Mouse (Mus musculus) hindbrain, embryonic 11.5 days (tissue): Measurements from ENCODE around the gene Foxo1. TPM values are rescaled to one million over a fixed set of nuclear protein-coding genes. Genes with fewer than 3 reads are reported as not detected.

ENCODE experiments used
- ATAC-seq: fragments of 200-750 bp; cut with Nextera tagmentation; 2 replicates; pipeline ENCODE4 v1.8.0; 2017; ENCODE audit warnings: mild to moderate bottlenecking, moderate TSS enrichment, moderate library complexity; ENCODE audit not compliant: low FRiP score
- DNase-seq: peaks from one replicate; pipeline ENCODE4 v3.0.0-alpha.2; 2015; ENCODE audit warnings: low spot score
- H3K27ac ChIP-seq: fragments of 300-500 bp; sonication (generic); 2 replicates; pipeline ENCODE4 v1.5.1; 2014; ENCODE audit warnings: mild to moderate bottlenecking, low read depth, low read length
- H3K27me3 ChIP-seq: fragments of 300-500 bp; sonication (generic); 2 replicates; pipeline ENCODE4 v1.6.1; 2014; ENCODE audit warnings: mild to moderate bottlenecking, low read length, moderate library complexity, mixed read lengths; ENCODE audit not compliant: control insufficient read depth, insufficient read depth
- H3K36me3 ChIP-seq: fragments of 300-500 bp; sonication (generic); 2 replicates; pipeline ENCODE4 v1.6.1; 2014; ENCODE audit warnings: mild to moderate bottlenecking, low read length, moderate library complexity, mixed read lengths; ENCODE audit not compliant: control insufficient read depth, insufficient read depth
- H3K4me1 ChIP-seq: fragments of 300-500 bp; sonication (generic); replicated peaks from 2 replicates; pipeline ENCODE4 v1.6.1; 2014; ENCODE audit warnings: low read length, mixed read lengths; ENCODE audit not compliant: control insufficient read depth, insufficient read depth
- H3K4me2 ChIP-seq: fragments of 300-500 bp; sonication (generic); replicated peaks from 2 replicates; pipeline ENCODE4 v1.6.1; 2014; ENCODE audit warnings: mild to moderate bottlenecking, low read depth, low read length
- H3K4me3 ChIP-seq: fragments of 300-500 bp; sonication (generic); 2 replicates; pipeline ENCODE4 v1.5.1; 2014; ENCODE audit warnings: low read depth, low read length
- H3K9ac ChIP-seq: fragments of 300-500 bp; sonication (generic); 2 replicates; pipeline ENCODE4 v1.6.1; 2014; ENCODE audit warnings: low read depth, low read length
- H3K9me3 ChIP-seq: fragments of 300-500 bp; sonication (generic); 2 replicates; pipeline ENCODE4 v1.6.1; 2016; ENCODE audit warnings: low read length; ENCODE audit not compliant: control insufficient read depth
- WGBS: fragments of 180-500 bp; shearing (Covaris S2); extraction: QIAGEN DNeasy Blood & Tissue Kit; methylation state at CpG from one replicate; pipeline ENCODE4 v1.1.7; 2014; 5-methylcytosine and 5-hydroxymethylcytosine counted together
- polyA plus RNA-seq: library from polyadenylated mRNA; unstranded; fragments of >200 nt; fragmentation: Nextera tagmentation; extraction: Ambion mirVana; gene quantifications from 2 replicates; pipeline ENCODE4 v1.2.1, GENCODE M21; 2014

The Foxo1 gene
- polyA plus RNA-seq, 1 experiment from 2014 or later, result 3.8 TPM

DNA sequence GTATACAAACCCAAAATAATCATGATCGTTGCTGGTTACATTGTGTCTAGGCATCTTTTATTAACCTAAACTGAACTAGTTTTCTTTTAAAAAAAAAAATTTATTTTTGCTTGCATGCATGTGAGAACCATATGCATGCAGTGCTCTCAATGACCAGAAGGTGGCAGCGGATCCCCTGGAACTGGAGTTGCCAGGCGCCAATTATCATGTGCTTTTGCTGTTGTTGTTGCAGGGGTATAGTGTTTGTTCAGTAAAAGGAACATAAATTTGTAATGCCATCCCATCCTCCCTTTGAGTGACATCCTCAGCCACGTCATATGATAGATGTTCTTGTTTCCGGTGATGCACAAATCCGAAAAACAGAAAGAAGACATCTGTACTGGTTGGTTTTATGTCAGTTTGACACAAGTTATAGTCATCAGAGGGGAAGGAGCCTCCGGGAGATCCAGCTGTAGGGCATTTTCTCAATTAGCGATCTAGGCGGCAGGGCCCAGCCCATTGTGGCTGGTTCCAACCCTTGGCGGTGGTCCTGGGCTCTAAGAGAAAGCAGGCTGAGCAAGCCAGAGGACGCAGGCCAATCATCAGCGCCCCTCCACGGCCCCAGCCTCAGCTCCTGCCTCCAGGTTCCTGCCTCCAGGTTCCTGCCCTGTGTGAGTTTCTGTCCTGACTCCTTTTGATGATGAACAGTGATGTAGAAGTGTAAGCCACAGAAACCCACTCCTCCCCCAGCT lies 5.5 kb upstream of the Foxo1 start:
- Histone ChIP-seq H3K9me3 (no peaks in the 10 kb centered on the region), H3K4me3 (no peak overlapping the region), H3K4me1 (no peaks in the 10 kb centered on the region), H3K27me3 (peaks cover 11% of the 10 kb centered on the region; the same call in 1 of the 2 replicates), H3K36me3 (no peaks in the 10 kb centered on the region), H3K4me2 (no peak overlapping the region), H3K27ac (no peak overlapping the region), H3K9ac (no peak overlapping the region)
- DNase-seq (peak; percentile 85), ATAC-seq (no peak)
- WGBS, result 48% methylated on average over 13 of the region's 13 CpGs

DNA sequence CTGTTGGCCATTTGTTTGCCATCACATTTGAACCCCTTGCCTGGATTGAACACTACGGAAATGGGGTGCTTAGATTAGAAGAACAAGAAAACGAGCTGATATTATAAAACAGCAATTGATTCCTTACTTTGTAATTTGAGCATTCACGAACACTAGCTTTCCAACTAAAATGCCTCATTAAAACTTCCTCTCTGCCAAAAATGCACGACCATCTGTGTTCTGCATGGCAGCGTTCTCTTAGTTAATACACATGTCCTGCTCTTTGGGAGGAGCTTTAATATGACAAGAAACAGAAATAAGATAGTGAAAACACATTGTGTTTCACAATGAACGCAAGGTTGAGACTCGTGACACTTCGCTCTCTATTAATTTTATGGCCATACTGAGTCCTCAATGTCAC lies 3.8 kb upstream of the Foxo1 start:
- Histone ChIP-seq H3K9ac (no peak overlapping the region), H3K9me3 (no peaks in the 10 kb centered on the region), H3K4me1 (peaks cover 2% of the 10 kb centered on the region; the same call in 1 of the 2 replicates), H3K4me2 (no peak overlapping the region), H3K4me3 (no peak overlapping the region), H3K27me3 (peaks cover 24% of the 10 kb centered on the region), H3K27ac (no peak overlapping the region), H3K36me3 (no peaks in the 10 kb centered on the region)
- ATAC-seq (no peak), DNase-seq (no peak)
- WGBS, result 86% methylated on average over 8 of the region's 8 CpGs

DNA sequence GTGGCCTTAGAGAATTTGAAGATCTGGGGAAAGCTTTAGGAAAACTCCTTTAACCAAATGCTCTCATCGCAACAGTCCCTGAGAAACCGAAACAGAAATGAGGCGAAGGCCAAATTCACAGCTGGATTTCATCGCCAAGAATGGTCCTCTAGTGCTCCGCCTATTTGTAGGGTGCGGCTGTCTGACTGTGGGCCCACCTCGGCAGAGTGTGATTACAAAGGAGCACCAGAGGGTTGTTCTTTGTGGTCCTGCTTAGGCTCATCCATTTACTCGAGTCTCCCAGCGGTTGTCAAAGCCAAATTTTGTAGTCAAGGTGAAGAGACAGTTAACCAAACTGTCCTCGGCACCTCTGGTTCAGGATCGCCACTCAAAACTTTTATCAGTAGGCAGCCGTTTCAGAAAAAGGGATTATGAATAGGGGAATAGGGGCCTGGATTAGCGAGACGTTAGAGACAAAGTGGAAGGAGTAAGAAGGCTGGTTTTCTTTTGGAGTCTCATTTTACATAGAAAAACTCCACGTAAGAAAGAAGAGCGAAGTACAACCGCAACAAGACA lies 1.5 kb upstream of the Foxo1 start:
- H3K9ac ChIP-seq, result no peak overlapping the region
- no peaks in the 10 kb centered on the region for H3K36me3 ChIP-seq
- no peaks in the 10 kb centered on the region for H3K9me3 ChIP-seq
- no peak overlapping the region; the same call in 1 of the 2 replicates for H3K4me2 ChIP-seq
- ATAC-seq (no peak), DNase-seq (no peak)
- H3K4me3 ChIP-seq, result no peak overlapping the region
- H3K4me1 ChIP-seq, result peaks cover 2% of the 10 kb centered on the region; the same call in 1 of the 2 replicates
- 12% methylated on average over 17 of the region's 17 CpGs for WGBS
- peaks cover 34% of the 10 kb centered on the region for H3K27me3 ChIP-seq
- no peak overlapping the region for H3K27ac ChIP-seq

DNA sequence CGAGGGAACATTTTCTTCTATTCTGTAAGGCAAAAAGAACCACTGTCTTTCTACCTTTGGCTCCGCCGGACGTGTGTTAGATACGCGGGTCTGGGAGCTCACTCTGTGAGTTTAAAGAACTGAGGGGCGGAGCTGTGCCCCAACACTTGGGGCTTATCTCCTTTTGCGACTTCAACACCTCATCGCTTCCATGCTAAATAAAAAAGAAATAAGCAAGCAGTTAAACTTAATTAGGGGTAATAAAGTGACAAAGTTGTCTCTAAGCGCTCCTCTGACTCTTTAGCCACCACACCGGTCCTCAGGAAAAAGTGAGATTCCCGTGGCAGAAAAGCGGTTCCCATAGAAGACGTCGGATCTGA lies 864 bp upstream of the Foxo1 start:
- Histone ChIP-seq H3K9me3 (no peaks in the 10 kb centered on the region), H3K4me1 (peaks cover 2% of the 10 kb centered on the region; the same call in 1 of the 2 replicates), H3K4me3 (peak overlapping the region; percentile 77), H3K36me3 (no peaks in the 10 kb centered on the region), H3K4me2 (peak overlapping the region; percentile 93), H3K27me3 (peaks cover 34% of the 10 kb centered on the region), H3K27ac (no peak overlapping the region), H3K9ac (peak overlapping the region; percentile 61; the same call in 1 of the 2 replicates)
- ATAC-seq (no peak), DNase-seq (no peak)
- under 1% methylated on average over 15 of the region's 15 CpGs for WGBS

DNA sequence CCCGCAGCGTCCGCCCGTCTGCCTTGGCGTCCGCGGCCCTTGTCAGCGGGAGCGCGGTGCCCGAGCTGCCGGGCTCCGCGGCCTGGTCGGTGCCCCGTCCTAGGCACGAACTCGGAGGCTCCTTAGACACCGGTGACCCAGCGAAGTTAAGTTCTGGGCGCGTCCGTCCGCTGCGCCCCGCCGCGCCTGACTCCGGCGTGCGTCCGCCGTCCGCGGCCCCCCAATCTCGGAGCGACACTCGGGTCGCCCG lies 276 bp downstream of the Foxo1 start:
- under 1% methylated on average over 29 of the region's 40 CpGs for WGBS
- Histone ChIP-seq H3K9ac (peak overlapping the region; percentile 54), H3K27me3 (peaks cover 34% of the 10 kb centered on the region), H3K27ac (no peak overlapping the region; the same call in 1 of the 2 replicates), H3K4me3 (peak overlapping the region; percentile 77), H3K4me1 (peaks cover 2% of the 10 kb centered on the region; the same call in 1 of the 2 replicates), H3K9me3 (no peaks in the 10 kb centered on the region), H3K36me3 (no peaks in the 10 kb centered on the region), H3K4me2 (peak overlapping the region; percentile 93)
- ATAC-seq (no peak; the same call in 1 of the 2 replicates), DNase-seq (no peak)

DNA sequence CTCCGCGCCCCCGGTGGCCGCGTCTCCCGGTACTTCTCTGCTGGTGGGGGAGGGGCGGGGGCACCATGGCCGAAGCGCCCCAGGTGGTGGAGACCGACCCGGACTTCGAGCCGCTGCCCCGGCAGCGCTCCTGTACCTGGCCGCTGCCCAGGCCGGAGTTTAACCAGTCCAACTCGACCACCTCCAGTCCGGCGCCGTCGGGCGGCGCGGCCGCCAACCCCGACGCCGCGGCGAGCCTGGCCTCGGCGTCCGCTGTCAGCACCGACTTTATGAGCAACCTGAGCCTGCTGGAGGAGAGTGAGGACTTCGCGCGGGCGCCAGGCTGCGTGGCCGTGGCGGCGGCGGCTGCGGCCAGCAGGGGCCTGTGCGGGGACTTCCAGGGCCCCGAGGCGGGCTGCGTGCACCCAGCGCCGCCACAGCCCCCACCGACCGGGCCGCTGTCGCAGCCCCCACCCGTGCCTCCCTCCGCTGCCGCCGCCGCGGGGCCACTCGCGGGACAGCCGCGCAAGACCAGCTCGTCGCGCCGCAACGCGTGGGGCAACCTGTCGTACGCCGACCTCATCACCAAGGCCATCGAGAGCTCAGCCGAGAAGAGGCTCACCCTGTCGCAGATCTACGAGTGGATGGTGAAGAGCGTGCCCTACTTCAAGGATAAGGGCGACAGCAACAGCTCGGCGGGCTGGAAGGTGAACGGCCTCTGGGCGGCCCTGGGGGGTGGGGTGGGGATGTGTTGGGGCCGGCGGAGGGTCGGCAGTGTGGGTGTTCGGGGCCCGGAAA lies 789 bp downstream of the Foxo1 start:
- H3K4me1 ChIP-seq, result peaks cover 2% of the 10 kb centered on the region; the same call in 1 of the 2 replicates
- no peak overlapping the region; the same call in 1 of the 2 replicates for H3K27ac ChIP-seq
- H3K9me3 ChIP-seq, result no peaks in the 10 kb centered on the region
- ATAC-seq, result peak; percentile 50
- H3K4me2 ChIP-seq, result peak overlapping the region; percentile 93
- no peaks in the 10 kb centered on the region for H3K36me3 ChIP-seq
- H3K4me3 ChIP-seq, result peak overlapping the region; percentile 77
- H3K9ac ChIP-seq, result peak overlapping the region; percentile 54
- WGBS, result 1% methylated on average over 73 of the region's 89 CpGs
- peak; percentile 48 for DNase-seq
- H3K27me3 ChIP-seq, result peaks cover 34% of the 10 kb centered on the region

DNA sequence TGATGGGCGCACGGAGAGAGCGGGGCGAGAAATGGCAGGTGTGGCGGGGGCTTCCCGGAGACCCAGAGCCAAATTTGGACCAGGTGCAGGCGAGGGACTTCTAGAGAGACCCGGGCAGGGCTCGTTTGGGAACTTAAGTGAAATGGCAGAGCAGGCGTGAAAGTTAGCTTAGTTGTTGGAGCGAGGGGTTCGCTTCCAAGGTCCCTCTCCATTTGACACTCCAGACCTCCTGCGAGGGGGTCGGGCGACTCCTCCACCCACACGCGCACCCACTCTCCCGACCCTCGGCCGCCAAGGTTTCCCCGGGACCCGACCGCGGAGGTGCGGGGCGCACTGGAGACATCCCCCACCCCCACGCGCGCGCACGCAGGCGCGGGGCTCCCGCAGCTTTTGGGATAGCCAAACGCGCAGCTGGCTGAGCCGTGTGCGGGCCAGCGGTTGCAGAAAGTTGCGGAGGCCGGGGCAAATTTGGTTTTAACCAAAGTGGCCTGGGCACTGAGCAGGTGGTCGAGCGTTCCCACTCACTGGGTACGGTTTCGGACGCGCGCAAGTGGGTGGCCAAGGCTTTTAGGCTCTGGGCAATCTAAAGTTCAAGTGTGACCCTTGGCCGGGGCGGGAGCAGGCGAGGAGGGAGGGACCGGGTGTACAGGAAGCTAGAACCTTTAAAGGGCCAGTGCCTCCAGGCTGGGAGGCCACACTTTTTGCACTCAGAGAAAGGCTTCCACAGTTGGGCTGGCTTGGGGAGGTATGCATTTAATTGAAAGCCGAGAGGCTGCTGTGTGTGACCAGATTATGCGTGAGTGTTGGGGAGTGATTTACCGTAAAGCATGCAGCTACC lies 1.6 kb downstream of the Foxo1 start:
- under 1% methylated on average over 55 of the region's 55 CpGs for WGBS
- DNase-seq, result peak; percentile 66
- H3K4me2 ChIP-seq, result peak overlapping the region; percentile 93
- no peak for ATAC-seq
- H3K4me3 ChIP-seq, result peak overlapping the region; percentile 77
- peak overlapping the region; percentile 17 for H3K9ac ChIP-seq
- H3K9me3 ChIP-seq, result no peaks in the 10 kb centered on the region
- H3K27me3 ChIP-seq, result peaks cover 34% of the 10 kb centered on the region
- peaks cover 2% of the 10 kb centered on the region; the same call in 1 of the 2 replicates for H3K4me1 ChIP-seq
- H3K36me3 ChIP-seq, result no peaks in the 10 kb centered on the region
- H3K27ac ChIP-seq, result no peak overlapping the region

DNA sequence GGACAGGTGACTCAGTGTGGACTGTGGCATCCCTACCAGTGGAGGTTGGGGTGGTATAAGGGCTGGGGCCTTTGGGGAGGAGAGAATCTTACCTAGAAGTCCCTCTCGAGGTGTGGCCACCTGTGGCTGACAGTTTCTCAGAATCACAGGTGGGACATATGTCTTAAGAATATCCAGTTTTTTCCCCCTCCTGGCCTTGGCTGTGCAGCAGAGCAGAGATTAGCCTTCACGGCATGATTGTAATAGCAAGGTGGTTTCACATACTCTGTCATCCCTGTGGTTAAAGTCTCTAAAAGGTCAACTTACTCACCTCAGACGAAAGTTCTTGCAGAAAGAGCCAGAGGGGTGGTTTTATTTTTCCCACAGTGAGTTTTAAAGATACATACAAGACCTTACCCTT lies 2.4 kb downstream of the Foxo1 start:
- Histone ChIP-seq H3K4me3 (peak overlapping the region; percentile 77), H3K9me3 (no peaks in the 10 kb centered on the region), H3K9ac (no peak overlapping the region), H3K4me1 (peaks cover 2% of the 10 kb centered on the region; the same call in 1 of the 2 replicates), H3K36me3 (no peaks in the 10 kb centered on the region), H3K27me3 (peaks cover 34% of the 10 kb centered on the region), H3K27ac (no peak overlapping the region), H3K4me2 (peak overlapping the region; percentile 93)
- ATAC-seq, result no peak
- DNase-seq, result no peak
- WGBS, result 34% methylated on average over 3 of the region's 3 CpGs
